Mouse (Mus musculus) embryonic facial prominence, embryonic 11.5 days (tissue): Measurements from ENCODE around the gene Rab5c. TPM values are rescaled to one million over a fixed set of nuclear protein-coding genes. Genes with fewer than 3 reads are reported as not detected.

Experiments
- ATAC-seq: fragments of 200-750 bp; cut with Nextera tagmentation; replicated peaks from 2 replicates; pipeline ENCODE4 v1.8.0; 2017; ENCODE audit warnings: low read depth; ENCODE audit not compliant: insufficient number of reproducible peaks, low FRiP score, low TSS enrichment
- DNase-seq: peaks from one replicate; pipeline ENCODE4 v3.0.0-alpha.2; 2015; ENCODE audit warnings: low spot score
- H3K27ac ChIP-seq: fragments of 300-500 bp; sonication (generic); replicated peaks from 2 replicates; pipeline ENCODE4 v1.5.1; 2014; ENCODE audit warnings: mild to moderate bottlenecking, low read depth, low read length, control low read depth
- H3K27me3 ChIP-seq: fragments of 300-500 bp; sonication (generic); 2 replicates; pipeline ENCODE4 v1.6.1; 2014; ENCODE audit warnings: mild to moderate bottlenecking, low read length, moderate library complexity, mixed read lengths; ENCODE audit not compliant: control insufficient read depth, insufficient read depth
- H3K36me3 ChIP-seq: fragments of 300-500 bp; sonication (generic); replicated peaks from 2 replicates; pipeline ENCODE4 v1.6.1; 2014; ENCODE audit warnings: low read depth, mild to moderate bottlenecking, low read length, moderate library complexity, mixed read lengths; ENCODE audit not compliant: control insufficient read depth, insufficient read depth
- H3K4me1 ChIP-seq: fragments of 300-500 bp; sonication (generic); 2 replicates; pipeline ENCODE4 v1.6.1; 2014; ENCODE audit warnings: low read length, mixed read lengths; ENCODE audit not compliant: control insufficient read depth, insufficient read depth
- H3K4me2 ChIP-seq: fragments of 300-500 bp; sonication (generic); 2 replicates; pipeline ENCODE4 v1.6.1; 2014; ENCODE audit warnings: low read depth, mild to moderate bottlenecking, control low read depth, low read length, moderate library complexity
- H3K4me3 ChIP-seq: fragments of 300-500 bp; sonication (generic); 2 replicates; pipeline ENCODE4 v1.5.1; 2014; ENCODE audit warnings: low read depth, low read length, control low read depth
- H3K9ac ChIP-seq: fragments of 300-500 bp; sonication (generic); replicated peaks from 2 replicates; pipeline ENCODE4 v1.6.1; 2014; ENCODE audit warnings: mild to moderate bottlenecking, control low read depth, low read length
- H3K9me3 ChIP-seq: fragments of 300-500 bp; sonication (generic); replicated peaks from 2 replicates; pipeline ENCODE4 v1.6.1; 2016; ENCODE audit warnings: mild to moderate bottlenecking, low read length, inconsistent platforms, mixed read lengths; ENCODE audit not compliant: control insufficient read depth
- WGBS: fragments of 180-500 bp; shearing (Covaris S2); extraction: QIAGEN DNeasy Blood & Tissue Kit; methylation state at CpG from one replicate; pipeline ENCODE4 v1.1.7; 2014; 5-methylcytosine and 5-hydroxymethylcytosine counted together
- polyA plus RNA-seq: library from polyadenylated mRNA; unstranded; fragments of >200 nt; fragmentation: Nextera tagmentation; extraction: Ambion mirVana; gene quantifications from 2 replicates; pipeline ENCODE4 v1.2.1, GENCODE M21; 2014

Rab5c gene
- polyA plus RNA-seq, 1 experiment from 2014 or later = 76.6 TPM

DNA sequence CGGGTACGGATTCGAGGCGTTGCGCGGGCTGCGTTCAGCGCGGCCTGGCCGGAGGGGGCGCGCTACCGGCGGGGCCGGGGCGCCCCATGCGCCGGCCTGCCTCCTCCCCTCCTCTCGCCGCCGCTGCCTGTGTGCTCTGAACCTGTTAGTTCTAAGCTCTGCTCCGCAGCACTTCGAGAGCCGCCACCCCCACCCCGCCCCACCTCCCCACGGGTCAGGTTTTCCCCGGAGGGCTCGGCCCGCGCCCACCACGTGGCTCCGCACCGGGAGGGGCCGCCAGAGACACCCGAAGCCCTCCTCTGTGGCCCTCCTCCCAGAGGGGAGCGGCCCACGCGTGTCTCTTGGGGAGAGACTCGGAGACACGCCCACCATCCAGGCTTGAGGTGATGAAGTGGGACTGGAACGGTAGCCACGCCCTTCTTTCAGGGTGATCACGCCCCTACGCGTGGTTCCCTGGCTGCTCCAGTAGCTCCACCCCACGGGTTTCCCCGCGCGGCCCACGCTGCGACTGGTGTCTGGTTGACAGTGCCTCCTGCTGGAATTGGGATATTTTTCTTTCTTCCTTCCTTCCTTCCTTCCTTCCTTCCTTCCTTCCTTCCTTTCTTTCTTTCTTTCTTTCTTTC is 21.7 kb upstream of the Rab5c start, which contains the start of gene Kcnh4:
TSS of gene Kcnh4 (minus strand) at position 332 of the 623 bp plus-strand sequence.
- DNase-seq = peak; percentile 47
- H3K4me1 ChIP-seq = peaks cover 9% of the 10 kb centered on the region
- 0 out of 2 replicates have a peak, but pooled peaks have one; percentile 20 for ATAC-seq
- peak within 1 kb of the TSS; percentile 27 for H3K4me3 ChIP-seq
- peaks cover 28% of the 10 kb centered on the region for H3K27me3 ChIP-seq
- 1% methylated on average over 46 of the region's 51 CpGs for WGBS
- no peaks in the 10 kb centered on the region for H3K36me3 ChIP-seq
- H3K9me3 ChIP-seq = no peaks in the 10 kb centered on the region
- peak within 1 kb of the TSS; percentile 18; the same call in 1 of the 2 replicates for H3K9ac ChIP-seq
- no peak within 1 kb of the TSS for H3K27ac ChIP-seq
- H3K4me2 ChIP-seq = peak within 1 kb of the TSS; percentile 62

- Histone ChIP-seq H3K4me2 (peak overlapping the region; percentile 62), H3K9ac (peak overlapping the region; percentile 18; the same call in 1 of the 2 replicates), H3K27me3 (peaks cover 28% of the 10 kb centered on the region), H3K4me1 (peaks cover 9% of the 10 kb centered on the region), H3K9me3 (no peaks in the 10 kb centered on the region), H3K4me3 (peak overlapping the region; percentile 27), H3K36me3 (no peaks in the 10 kb centered on the region), H3K27ac (no peak overlapping the region)
- peak; percentile 61 for ATAC-seq
- 2% methylated on average over 31 of the region's 35 CpGs for WGBS
- DNase-seq = peak; percentile 85
Observed at GRCm38 (mm10) chr11:100758707-100759610, 20.9 kb upstream of the Rab5c start.

DNA sequence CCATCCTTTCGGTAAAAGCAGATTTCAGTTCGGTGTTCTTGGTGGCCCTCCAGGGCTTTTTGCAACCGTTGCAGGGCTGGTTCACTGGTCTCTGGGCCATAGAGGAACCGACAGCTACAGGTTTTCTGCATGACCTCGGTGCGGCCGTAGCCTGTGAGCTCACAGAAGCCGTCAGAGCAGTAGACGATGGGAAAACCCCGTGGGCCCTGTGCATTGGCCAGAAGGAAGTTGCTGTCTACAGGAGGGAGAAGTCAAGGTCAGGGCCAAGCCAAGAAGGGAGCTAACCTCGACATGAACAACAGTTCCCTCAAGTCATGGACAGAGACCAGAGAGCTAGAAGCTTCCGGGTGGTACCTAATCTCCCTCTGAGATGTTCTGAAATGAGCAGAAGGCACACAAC is 19.6 kb upstream of the Rab5c start:
- peaks cover 28% of the 10 kb centered on the region for H3K27me3 ChIP-seq
- no peak for DNase-seq
- WGBS = 90% methylated on average over 12 of the region's 12 CpGs

DNA sequence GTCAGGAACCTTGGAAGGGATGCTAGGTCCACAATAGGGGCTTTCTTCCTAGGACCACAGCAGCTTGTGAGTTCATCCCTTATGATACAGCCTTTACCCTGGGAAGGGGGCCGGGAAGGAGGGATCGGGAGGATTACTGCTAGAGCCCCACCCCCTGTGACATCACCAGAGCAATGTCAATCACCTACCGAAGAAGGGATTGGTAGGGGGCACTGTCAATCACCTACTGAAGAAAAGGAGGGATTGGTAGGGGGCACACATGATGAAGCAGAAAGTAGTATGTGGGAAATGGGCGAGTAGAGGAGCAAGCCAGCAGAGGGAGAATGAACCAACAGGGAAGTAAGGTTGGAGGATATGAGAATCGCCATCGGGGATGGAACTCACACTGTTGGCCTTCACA is 18.5 kb upstream of the Rab5c start:
- WGBS = 59% methylated on average over 6 of the region's 6 CpGs
- no peak overlapping the region for H3K4me3 ChIP-seq
- no peak overlapping the region for H3K4me2 ChIP-seq
- no peaks in the 10 kb centered on the region for H3K9me3 ChIP-seq
- H3K27me3 ChIP-seq = peaks cover 21% of the 10 kb centered on the region
- H3K36me3 ChIP-seq = no peaks in the 10 kb centered on the region
- no peak overlapping the region for H3K9ac ChIP-seq
- H3K4me1 ChIP-seq = peaks cover 9% of the 10 kb centered on the region; the same call in 1 of the 2 replicates
- ATAC-seq (no peak), DNase-seq (no peak)
- no peak overlapping the region for H3K27ac ChIP-seq

More for the DNA sequence above, 19.6 kb upstream of the Rab5c start:
- H3K36me3 ChIP-seq = no peaks in the 10 kb centered on the region
- no peak overlapping the region for H3K4me2 ChIP-seq
- H3K9ac ChIP-seq = no peak overlapping the region
- H3K4me1 ChIP-seq = peaks cover 9% of the 10 kb centered on the region
- H3K9me3 ChIP-seq = no peaks in the 10 kb centered on the region
- H3K4me3 ChIP-seq = no peak overlapping the region
- no peak for ATAC-seq
- H3K27ac ChIP-seq = no peak overlapping the region

- ATAC-seq = no peak
- H3K4me2 ChIP-seq = no peak overlapping the region
- peaks cover 11% of the 10 kb centered on the region for H3K27me3 ChIP-seq
- no peak overlapping the region for H3K27ac ChIP-seq
- 92% methylated on average over 3 of the region's 3 CpGs for WGBS
- H3K4me3 ChIP-seq = no peak overlapping the region
- no peaks in the 10 kb centered on the region for H3K9me3 ChIP-seq
- H3K36me3 ChIP-seq = no peaks in the 10 kb centered on the region
- peaks cover 8% of the 10 kb centered on the region; the same call in 1 of the 2 replicates for H3K4me1 ChIP-seq
- DNase-seq = no peak
- no peak overlapping the region for H3K9ac ChIP-seq
Observed at GRCm38 (mm10) chr11:100754693-100755057, 16.7 kb upstream of the Rab5c start.

DNA sequence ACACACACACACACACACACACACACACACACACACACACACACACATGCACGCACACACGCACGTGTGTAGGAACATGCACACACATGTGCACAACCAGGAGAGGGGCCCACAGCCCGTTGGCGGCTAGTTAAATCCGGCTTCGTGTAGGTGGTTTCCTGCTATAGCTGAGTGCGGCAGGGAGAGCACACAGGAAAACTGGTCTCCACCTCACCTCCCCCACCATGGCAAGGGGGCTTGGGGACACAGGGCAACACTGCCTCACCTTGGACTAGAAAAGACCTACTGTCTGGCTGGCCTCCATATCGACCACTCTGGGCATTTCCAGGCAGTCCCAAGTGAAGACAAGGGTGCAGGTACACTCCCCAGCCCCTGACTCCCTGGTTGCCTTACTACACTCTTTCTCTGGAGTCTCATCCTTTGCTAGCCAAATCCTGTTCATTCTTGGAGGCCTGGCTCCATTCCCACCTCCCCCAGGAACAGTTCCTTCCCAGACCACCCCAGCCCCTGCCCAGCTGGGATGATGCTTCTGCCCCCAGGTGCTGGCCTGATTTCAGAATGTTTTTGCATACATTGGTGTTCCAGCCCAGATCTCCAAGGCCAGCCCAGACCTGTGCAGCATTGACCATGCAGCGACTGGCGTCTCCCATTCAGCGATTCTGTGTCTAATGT is 16.1 kb upstream of the Rab5c start:
- Histone ChIP-seq H3K9me3 (no peaks in the 10 kb centered on the region), H3K4me2 (no peak overlapping the region), H3K4me3 (no peak overlapping the region), H3K36me3 (no peaks in the 10 kb centered on the region), H3K4me1 (0 out of 2 replicates have a peak, but pooled peaks cover 3% of the 10 kb centered on the region), H3K27ac (no peak overlapping the region), H3K9ac (no peak overlapping the region), H3K27me3 (peaks cover 6% of the 10 kb centered on the region)
- WGBS = 89% methylated on average over 12 of the region's 12 CpGs
- DNase-seq = no peak
- ATAC-seq = no peak

DNA sequence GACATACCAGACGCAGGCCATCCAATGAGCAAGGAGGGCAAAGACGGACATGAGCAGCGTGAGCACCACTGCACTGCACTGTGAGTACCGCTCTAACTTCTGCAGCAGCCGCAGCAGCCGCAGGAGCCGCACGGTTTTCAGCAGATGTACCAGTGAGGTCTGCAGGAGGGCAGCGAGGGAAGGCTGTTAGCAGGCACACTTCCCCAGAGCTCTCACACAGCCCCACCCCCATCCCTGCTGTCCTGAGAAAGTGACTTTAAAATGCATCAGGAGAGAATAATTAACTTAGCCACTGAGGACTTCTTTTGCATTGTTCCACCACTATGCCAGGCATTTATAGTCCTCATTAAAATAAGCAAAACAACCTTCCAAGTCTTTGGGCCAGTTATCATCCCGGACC is 14.3 kb upstream of the Rab5c start:
- Histone ChIP-seq H3K9ac (no peak overlapping the region), H3K9me3 (no peaks in the 10 kb centered on the region)
- WGBS = 38% methylated on average over 10 of the region's 10 CpGs

More for the DNA sequence above, 14.3 kb upstream of the Rab5c start:
- Histone ChIP-seq H3K4me1 (no peaks in the 10 kb centered on the region), H3K4me3 (no peak overlapping the region), H3K27ac (no peak overlapping the region), H3K36me3 (no peaks in the 10 kb centered on the region), H3K27me3 (no peaks in the 10 kb centered on the region), H3K4me2 (no peak overlapping the region)
- no peak for DNase-seq
- ATAC-seq = no peak
